Mouse (Mus musculus): ENCODE measurements at regions not wholly inside any gene's neighbourhood (a gene's known extent, or its start where the extent isn't known, plus 50 kb on each side); places are given as distances from the start of the nearest gene placed in this dataset.
A peak's percentile ranks its signal among the peaks of the same experiment; 100 is the strongest.

DNA sequence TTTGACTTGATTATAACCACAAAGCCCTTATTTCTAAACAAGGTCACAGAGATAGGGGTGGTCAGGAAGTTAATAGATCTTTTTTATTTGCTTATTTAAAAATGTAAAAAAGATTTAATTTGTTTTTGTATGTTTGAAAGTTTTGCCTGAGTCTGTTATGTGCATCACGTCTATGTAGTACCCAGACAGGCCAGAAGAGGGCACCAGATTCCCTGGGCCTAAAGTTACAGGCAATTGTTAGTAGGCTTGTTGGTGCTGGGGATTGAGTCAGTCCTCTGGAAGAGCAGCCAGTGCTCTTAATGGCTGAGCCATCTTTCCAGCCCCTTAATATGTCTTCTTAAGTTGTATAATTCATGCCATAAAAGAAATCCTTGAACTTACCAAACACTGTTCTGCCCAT, 211.5 kb upstream of the 1700012A03Rik start:
- no peak for TF ChIP-seq POLR2A (IDR thresholded peaks at IDR 0.05; ENCODE audit: borderline replicate concordance, extremely low read depth, insufficient read depth, insufficient read length, poor library complexity, severe bottlenecking)
- TF ChIP-seq CTCF (IDR thresholded peaks at IDR 0.05; ENCODE audit: borderline replicate concordance, extremely low read depth, insufficient read depth, insufficient read length) = peak; percentile 47; the same call in 1 of the 2 replicates
